Mouse (Mus musculus) midbrain, embryonic 15.5 days (tissue): ENCODE measurements at regions not wholly inside any gene's neighbourhood (a gene's known extent, or its start where the extent isn't known, plus 50 kb on each side); places are given as distances from the start of the nearest gene placed in this dataset.
A peak's percentile ranks its signal among the peaks of the same experiment; 100 is the strongest.
"Not testable (repeated sequence)": the region's sequence is repeated elsewhere in the genome, so short reads cannot be mapped to it uniquely, and the experiment has no call there.

Experiments used
- ATAC-seq: fragments of 200-750 bp; cut with Nextera tagmentation; replicated peaks from 2 replicates; pipeline ENCODE4 v1.8.0; 2017; ENCODE audit warnings: moderate TSS enrichment
- H3K27ac ChIP-seq: fragments of 300-500 bp; sonication (generic); 2 replicates; pipeline ENCODE4 v1.5.1; 2015; ENCODE audit warnings: mild to moderate bottlenecking, inconsistent platforms
- H3K27me3 ChIP-seq: fragments of 300-500 bp; sonication (generic); replicated peaks from 2 replicates; pipeline ENCODE4 v1.6.1; 2015; ENCODE audit warnings: inconsistent platforms
- H3K36me3 ChIP-seq: fragments of 300-500 bp; sonication (generic); replicated peaks from 2 replicates; pipeline ENCODE4 v1.6.1; 2015; ENCODE audit warnings: inconsistent platforms
- H3K4me1 ChIP-seq: fragments of 300-500 bp; sonication (generic); 2 replicates; pipeline ENCODE4 v1.6.1; 2015; ENCODE audit warnings: inconsistent platforms
- H3K4me2 ChIP-seq: fragments of 300-500 bp; sonication (generic); 2 replicates; pipeline ENCODE4 v1.6.1; 2015; ENCODE audit warnings: inconsistent platforms, mild to moderate bottlenecking, moderate library complexity
- H3K4me3 ChIP-seq: fragments of 300-500 bp; sonication (generic); 2 replicates; pipeline ENCODE4 v1.5.1; 2015; ENCODE audit warnings: mild to moderate bottlenecking, inconsistent platforms
- H3K9ac ChIP-seq: fragments of 300-500 bp; sonication (generic); 2 replicates; pipeline ENCODE4 v1.6.1; 2015; ENCODE audit warnings: mild to moderate bottlenecking, inconsistent platforms
- H3K9me3 ChIP-seq: fragments of 300-500 bp; sonication (generic); 2 replicates; pipeline ENCODE4 v1.6.1; 2016; ENCODE audit warnings: inconsistent platforms
- WGBS: fragments of 180-500 bp; shearing (Covaris S2); methylation state at CpG from one replicate; pipeline ENCODE4 v1.1.7; 2015; ENCODE audit warnings: mixed read lengths; 5-methylcytosine and 5-hydroxymethylcytosine counted together

DNA sequence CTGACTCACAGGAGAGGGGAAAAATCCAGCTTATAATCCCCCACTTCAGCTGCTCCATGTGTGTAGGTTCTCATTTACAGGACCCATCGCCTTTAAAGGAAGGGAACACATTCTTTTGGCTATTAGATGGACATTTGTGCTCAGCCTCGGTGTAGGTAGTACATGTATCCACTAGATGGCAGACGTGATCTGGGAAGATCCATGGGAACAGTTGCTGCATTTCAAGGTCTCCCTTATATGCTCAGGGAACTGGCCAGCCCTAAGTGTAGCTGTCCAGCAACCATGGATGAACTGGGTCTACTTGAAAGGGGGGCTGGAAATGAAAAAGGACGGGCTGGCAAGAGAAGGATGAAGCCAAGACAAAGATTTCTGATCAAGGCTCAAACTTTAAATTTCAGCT is 124.0 kb downstream of the Akain1 start:
- WGBS: 19% methylated on average over 4 of the region's 4 CpGs
- Histone ChIP-seq H3K27ac (no peak overlapping the region), H3K36me3 (no peaks in the 10 kb centered on the region)

DNA sequence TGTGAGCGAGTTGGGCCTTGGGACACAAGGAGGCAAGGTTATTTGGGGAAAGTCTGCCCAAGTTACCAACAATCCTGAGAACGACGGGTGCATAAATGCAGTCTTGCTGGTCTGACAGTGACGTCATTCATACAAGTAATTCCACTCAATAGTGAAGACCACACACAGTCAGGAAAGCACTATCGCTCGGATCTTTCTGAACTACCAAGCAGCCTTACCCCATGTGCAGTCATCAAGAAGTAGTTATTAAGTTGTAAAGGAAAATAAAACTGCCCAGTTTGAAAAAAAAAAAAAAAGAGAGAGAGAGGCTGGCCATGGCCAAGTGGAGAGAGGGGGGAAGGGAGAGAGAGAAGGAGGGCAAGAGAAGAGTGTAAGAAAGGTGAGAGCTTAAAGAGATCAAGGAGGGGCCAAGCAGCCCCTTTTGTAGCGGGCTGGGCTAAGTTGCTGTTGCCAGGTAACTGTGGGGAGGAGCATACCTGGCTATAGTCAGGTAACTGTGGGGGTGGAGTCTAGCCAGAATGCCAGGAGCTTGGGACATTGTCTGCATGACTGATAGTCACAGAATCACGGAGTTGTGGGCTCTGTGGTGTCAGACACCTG is 132.0 kb downstream of the Akain1 start:
- H3K36me3 ChIP-seq, ATAC-seq, H3K4me2 ChIP-seq, H3K27me3 ChIP-seq, H3K27ac ChIP-seq, H3K9me3 ChIP-seq, H3K4me3 ChIP-seq, H3K9ac ChIP-seq, H3K4me1 ChIP-seq: not testable (repeated sequence)
- WGBS: 67% methylated on average over 8 of the region's 8 CpGs

More for the DNA sequence above, 124.0 kb downstream of the Akain1 start:
- Histone ChIP-seq H3K4me1 (no peaks in the 10 kb centered on the region), H3K9ac (no peak overlapping the region), H3K27me3 (no peaks in the 10 kb centered on the region), H3K9me3 (no peaks in the 10 kb centered on the region), H3K4me3 (no peak overlapping the region), H3K4me2 (no peak overlapping the region)
- ATAC-seq: peak; percentile 94

DNA sequence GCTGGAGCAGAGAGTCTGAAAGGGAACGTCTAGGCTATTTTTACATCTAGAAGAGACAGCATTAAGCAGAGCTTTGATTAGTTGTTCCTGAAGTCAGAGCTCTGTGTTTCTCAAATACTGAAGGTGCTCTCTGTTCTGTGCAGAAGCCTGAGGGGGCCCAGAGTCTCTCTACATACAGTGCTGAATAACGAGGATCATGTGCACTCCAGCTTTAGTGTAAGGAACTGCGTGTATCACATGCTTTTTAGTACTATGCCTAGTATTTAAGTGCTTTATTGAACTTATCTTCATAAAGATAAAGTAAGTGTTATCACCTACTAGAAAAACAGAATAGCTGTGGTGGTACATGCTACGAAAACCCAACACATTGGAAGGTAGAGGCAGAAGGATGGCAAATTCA is 151.4 kb downstream of the Akain1 start:
- 64% methylated on average over 4 of the region's 4 CpGs for WGBS
- no peak for ATAC-seq
- no peaks in the 10 kb centered on the region for H3K4me1 ChIP-seq
- no peak overlapping the region for H3K9ac ChIP-seq
- H3K36me3 ChIP-seq: no peaks in the 10 kb centered on the region
- no peak overlapping the region for H3K4me3 ChIP-seq
- H3K9me3 ChIP-seq: no peaks in the 10 kb centered on the region
- no peaks in the 10 kb centered on the region for H3K27me3 ChIP-seq
- no peak overlapping the region for H3K27ac ChIP-seq
- no peak overlapping the region for H3K4me2 ChIP-seq

DNA sequence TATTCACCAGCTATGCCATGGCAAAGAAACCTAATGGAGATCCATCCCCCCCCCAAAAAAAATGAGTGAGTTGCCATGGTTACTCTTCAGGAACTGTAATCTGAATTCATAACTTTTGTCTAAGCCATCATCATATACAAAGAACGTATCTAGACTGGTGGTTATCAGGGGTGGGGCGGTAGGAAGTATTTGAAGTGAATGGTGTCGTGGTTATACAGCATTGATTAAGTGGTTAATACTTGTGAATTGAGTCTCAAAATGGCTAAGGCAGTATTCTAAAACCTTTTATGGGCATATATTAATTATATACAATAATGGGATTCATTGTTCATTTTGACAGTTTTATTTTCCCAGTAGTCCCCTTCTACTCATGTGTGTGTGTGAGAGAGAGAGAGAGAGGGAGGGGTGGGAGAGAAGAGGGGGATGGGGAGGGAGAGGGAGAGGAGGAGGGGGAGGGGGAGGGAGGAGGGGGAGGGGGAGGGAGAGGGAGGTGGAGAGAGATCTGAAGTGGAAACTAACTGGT is 158.7 kb downstream of the Akain1 start:
- Histone ChIP-seq H3K36me3 (no peaks in the 10 kb centered on the region), H3K27me3 (no peaks in the 10 kb centered on the region), H3K9me3 (no peaks in the 10 kb centered on the region), H3K4me3 (no peak overlapping the region), H3K9ac (no peak overlapping the region), H3K4me1 (no peaks in the 10 kb centered on the region), H3K4me2 (no peak overlapping the region), H3K27ac (no peak overlapping the region)
- no peak for ATAC-seq
- 80% methylated on average over 3 of the region's 3 CpGs for WGBS

DNA sequence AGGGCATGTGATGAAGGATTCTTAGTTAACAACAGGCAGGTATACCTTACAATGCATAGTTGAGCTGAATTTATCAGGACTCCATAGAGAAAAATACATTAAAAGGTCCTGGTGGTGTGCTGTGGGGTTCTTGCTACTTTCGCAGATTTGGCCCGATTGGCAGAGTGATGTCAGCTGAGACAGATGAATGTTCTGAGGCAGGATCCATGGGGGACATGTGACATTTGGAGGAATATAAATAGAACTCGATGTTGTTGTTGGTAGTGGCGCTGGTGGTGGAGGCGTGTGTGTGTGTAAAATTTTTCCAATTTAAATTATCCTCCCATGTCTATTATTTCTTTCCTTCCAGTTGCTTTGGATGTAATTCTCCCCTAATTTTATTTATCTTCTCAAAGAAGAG is 159.3 kb downstream of the Akain1 start:
- no peak for ATAC-seq
- Histone ChIP-seq H3K36me3 (no peaks in the 10 kb centered on the region), H3K9ac (no peak overlapping the region), H3K4me1 (no peaks in the 10 kb centered on the region), H3K4me2 (no peak overlapping the region), H3K4me3 (no peak overlapping the region), H3K27me3 (no peaks in the 10 kb centered on the region), H3K9me3 (no peaks in the 10 kb centered on the region), H3K27ac (no peak overlapping the region)
- 93% methylated on average over 5 of the region's 5 CpGs for WGBS

DNA sequence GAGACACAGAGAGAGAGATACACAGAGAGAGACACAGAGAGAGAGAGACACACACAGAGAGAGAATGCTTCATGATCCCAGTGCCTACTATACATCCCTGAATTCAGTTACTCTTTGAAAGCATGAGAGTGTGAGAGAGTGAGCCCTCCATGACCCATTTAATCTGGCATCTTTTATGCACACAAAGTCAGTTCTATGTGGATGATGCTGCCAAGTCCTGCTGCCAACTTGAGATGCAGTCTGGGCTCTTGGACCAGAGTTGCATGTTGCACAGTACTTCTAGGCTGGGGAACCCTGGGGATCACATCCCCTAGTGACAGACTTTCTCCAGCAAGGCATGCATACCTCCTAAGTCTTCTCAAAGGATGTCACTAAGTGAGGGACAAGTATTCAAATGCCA is 164.5 kb downstream of the Akain1 start:
- no peaks in the 10 kb centered on the region for H3K36me3 ChIP-seq
- ATAC-seq: no peak
- H3K9ac ChIP-seq: no peak overlapping the region
- H3K4me2 ChIP-seq: no peak overlapping the region
- H3K27ac ChIP-seq: no peak overlapping the region
- no peaks in the 10 kb centered on the region for H3K27me3 ChIP-seq
- H3K9me3 ChIP-seq: no peaks in the 10 kb centered on the region
- H3K4me1 ChIP-seq: no peaks in the 10 kb centered on the region
- H3K4me3 ChIP-seq: no peak overlapping the region

DNA sequence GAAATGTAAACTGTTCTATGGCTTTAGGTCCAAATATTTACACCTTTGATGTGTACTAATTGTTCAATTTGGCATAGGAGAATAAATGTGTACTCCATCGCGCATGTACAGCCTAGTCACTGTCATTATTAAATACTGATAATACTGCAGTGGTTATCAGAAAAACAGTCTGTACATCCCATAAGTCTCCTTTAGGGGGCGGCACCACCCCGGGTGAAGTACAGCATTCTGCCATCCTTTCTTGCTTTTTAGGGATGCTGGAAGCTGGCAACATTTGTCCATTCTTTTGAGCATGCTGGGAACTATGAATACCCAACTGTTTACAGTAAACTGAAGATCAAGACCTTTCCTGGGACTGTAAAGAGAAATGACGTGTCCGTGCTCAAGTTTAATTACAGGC is 165.6 kb downstream of the Akain1 start:
- Histone ChIP-seq H3K4me3 (no peak overlapping the region), H3K4me1 (no peaks in the 10 kb centered on the region), H3K4me2 (no peak overlapping the region), H3K27ac (no peak overlapping the region), H3K36me3 (no peaks in the 10 kb centered on the region), H3K27me3 (no peaks in the 10 kb centered on the region), H3K9me3 (no peaks in the 10 kb centered on the region), H3K9ac (no peak overlapping the region)
- no peak for ATAC-seq
- 69% methylated on average over 6 of the region's 6 CpGs for WGBS

DNA sequence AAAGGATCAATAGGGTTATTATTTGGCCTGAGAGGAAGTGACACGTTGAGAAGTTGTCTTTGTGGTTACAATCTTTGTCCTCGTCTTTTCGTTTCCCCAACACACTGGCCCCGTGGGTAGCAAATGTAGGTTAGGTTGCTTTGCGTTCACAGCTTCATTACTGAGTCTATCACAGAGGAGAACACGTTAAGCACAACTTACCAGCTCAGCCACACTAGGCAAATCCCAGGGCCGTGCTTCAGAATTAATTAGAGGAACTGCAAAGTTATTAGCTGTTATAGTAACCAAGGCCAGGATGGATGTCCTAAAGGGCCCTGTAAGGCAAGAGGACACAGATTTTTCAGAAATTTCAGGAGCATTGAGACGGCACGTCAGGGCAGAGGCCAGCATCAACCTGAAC is 166.3 kb downstream of the Akain1 start:
- WGBS: 82% methylated on average over 9 of the region's 9 CpGs
- no peak overlapping the region for H3K4me2 ChIP-seq

DNA sequence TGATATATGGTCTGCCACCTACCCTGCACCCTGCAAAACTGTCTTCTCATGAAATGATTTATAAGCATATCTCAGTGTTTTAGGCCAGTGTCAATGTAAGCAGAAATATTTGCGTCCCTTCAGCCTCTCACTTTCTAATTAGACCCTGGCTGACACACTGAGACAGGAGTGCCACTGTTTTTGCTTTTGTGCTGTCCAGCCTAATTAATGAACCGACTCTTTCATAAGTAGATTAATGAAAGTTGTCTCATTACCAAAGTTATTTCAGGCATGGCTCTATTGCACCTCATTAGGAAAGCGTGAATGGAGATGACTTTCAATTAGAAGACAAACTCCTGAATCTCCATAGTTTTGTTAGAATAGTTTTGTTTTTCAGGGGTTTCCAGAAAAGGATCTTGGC is 192.3 kb downstream of the Akain1 start:
- Histone ChIP-seq H3K27me3 (no peaks in the 10 kb centered on the region), H3K9ac (no peak overlapping the region), H3K36me3 (no peaks in the 10 kb centered on the region), H3K9me3 (no peaks in the 10 kb centered on the region), H3K27ac (no peak overlapping the region), H3K4me2 (no peak overlapping the region), H3K4me1 (no peaks in the 10 kb centered on the region), H3K4me3 (no peak overlapping the region)
- 74% methylated on average over 3 of the region's 3 CpGs for WGBS
- ATAC-seq: no peak

More for the DNA sequence above, 166.3 kb downstream of the Akain1 start:
- Histone ChIP-seq H3K9me3 (no peaks in the 10 kb centered on the region), H3K4me3 (no peak overlapping the region), H3K9ac (no peak overlapping the region), H3K4me1 (no peaks in the 10 kb centered on the region), H3K27me3 (no peaks in the 10 kb centered on the region), H3K36me3 (no peaks in the 10 kb centered on the region), H3K27ac (no peak overlapping the region)
- ATAC-seq: no peak

DNA sequence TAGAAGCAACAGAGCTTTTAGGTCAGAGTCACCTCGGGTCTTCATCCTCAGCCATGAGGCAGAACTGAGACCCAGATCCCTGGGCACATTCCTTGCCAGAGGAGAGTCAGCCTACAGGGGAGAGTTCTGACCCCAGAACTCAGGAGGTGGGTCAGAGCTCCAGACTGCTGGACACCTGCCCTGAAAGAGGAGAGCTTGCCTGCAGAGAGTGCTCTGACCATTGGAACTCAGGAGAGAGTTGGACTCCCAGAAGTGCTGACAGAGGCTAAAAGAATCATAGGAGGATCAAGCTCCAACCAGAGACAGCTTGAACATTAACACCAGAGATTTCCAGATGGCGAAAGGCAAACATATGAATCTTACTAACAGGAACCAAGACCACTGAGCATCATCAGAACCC is 211.4 kb downstream of the Akain1 start:
- not testable (repeated sequence) for H3K9me3 ChIP-seq, H3K27ac ChIP-seq, ATAC-seq, H3K4me1 ChIP-seq, H3K36me3 ChIP-seq, H3K27me3 ChIP-seq, H3K9ac ChIP-seq, H3K4me3 ChIP-seq, H3K4me2 ChIP-seq
- 90% methylated on average over 2 of the region's 2 CpGs for WGBS

DNA sequence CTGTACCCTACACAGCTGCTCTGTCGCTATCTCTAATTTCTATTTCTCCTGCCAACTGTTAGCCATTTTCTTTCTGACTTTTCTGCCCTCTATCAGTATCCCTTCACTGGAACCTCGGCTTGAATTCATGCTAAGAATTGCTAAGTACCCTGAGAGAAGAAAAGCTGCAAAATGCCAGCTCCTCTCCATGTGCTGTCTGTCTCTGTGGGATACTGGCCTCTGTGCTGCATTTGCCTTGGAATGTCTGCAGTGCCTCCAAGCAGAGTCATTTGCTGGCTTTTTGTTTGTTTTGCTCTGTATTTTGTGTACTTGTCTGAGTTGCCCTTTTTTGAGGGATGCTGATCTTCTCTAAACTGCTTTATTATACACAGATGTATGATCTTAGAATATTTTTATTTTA is 215.5 kb downstream of the Akain1 start:
- Histone ChIP-seq H3K27me3 (no peaks in the 10 kb centered on the region), H3K9me3 (no peaks in the 10 kb centered on the region), H3K9ac (no peak overlapping the region), H3K27ac (no peak overlapping the region), H3K4me1 (no peaks in the 10 kb centered on the region), H3K4me3 (no peak overlapping the region), H3K36me3 (no peaks in the 10 kb centered on the region), H3K4me2 (no peak overlapping the region)
- 37% methylated on average over 2 of the region's 2 CpGs for WGBS
- ATAC-seq: no peak

DNA sequence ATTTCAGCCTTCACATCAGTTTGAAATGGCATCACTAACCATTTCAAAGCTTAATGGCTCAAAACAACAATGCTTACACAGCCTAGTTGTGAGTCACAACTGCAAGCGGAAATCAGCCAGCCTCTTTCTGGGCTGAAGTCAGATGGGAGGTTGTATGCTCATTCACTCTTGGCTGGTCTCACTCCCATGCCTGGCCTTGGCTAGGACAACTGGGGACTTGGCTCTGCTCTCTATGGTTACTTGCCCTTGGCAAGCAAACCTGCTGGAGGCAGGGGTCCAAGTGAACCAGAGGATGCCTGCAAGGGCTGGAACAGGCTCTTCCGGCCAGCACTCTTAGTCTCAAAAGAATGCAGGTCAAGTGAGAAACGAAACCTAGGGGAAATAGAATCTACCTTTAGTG is 233.4 kb downstream of the Akain1 start:
- no peaks in the 10 kb centered on the region for H3K4me1 ChIP-seq
- H3K9me3 ChIP-seq: no peaks in the 10 kb centered on the region
- H3K4me3 ChIP-seq: no peak overlapping the region
- no peak overlapping the region for H3K27ac ChIP-seq
- peak; percentile 84 for ATAC-seq
- no peaks in the 10 kb centered on the region for H3K27me3 ChIP-seq
- H3K9ac ChIP-seq: no peak overlapping the region
- WGBS: 83% methylated on average over 3 of the region's 3 CpGs
- no peaks in the 10 kb centered on the region for H3K36me3 ChIP-seq
- no peak overlapping the region for H3K4me2 ChIP-seq

DNA sequence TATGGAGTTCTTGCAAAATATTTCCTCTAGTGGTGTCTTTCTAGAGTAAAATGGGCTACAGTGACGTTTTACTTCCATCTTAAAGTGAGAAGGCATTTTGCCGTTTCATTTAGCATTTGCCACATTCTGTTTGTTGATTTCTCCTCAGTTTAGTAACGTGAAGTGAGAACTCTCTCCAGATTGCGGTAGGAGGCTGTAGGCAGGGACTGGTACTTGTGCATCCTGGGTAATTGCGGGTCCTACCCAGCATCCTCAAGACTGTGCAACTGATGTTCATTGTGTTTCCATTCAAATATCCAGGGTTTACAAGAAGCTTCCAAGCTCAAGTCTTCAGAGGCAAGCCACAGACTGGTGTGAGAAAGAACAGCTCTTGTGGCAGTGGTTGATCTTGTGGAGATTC is 244.0 kb downstream of the Akain1 start:
- peaks cover 6% of the 10 kb centered on the region; the same call in 1 of the 2 replicates for H3K4me1 ChIP-seq
- 91% methylated on average over 5 of the region's 5 CpGs for WGBS
- no peaks in the 10 kb centered on the region for H3K9me3 ChIP-seq
- H3K27me3 ChIP-seq: no peaks in the 10 kb centered on the region
- ATAC-seq: no peak
- no peak overlapping the region for H3K4me2 ChIP-seq
- H3K4me3 ChIP-seq: no peak overlapping the region
- no peak overlapping the region for H3K27ac ChIP-seq
- no peak overlapping the region for H3K9ac ChIP-seq
- no peaks in the 10 kb centered on the region for H3K36me3 ChIP-seq
